Mouse (Mus musculus): ENCODE results near the gene Ifrd2.

GRCm38 (mm10) chr9:107542352-107542686 is 45.1 kb upstream of the Ifrd2 start:
- TF ChIP-seq CTCF (IDR thresholded peaks at IDR 0.05; ENCODE audit: low read depth, low read length) (no peak), GATA2 (IDR thresholded peaks at IDR 0.05; ENCODE audit: borderline replicate concordance, low read depth, low read length) (no peak), TAL1 (conservative IDR thresholded peaks at IDR 0.05; ENCODE audit: low read depth, low read length) (no peak), GATA1 (IDR thresholded peaks at IDR 0.05; ENCODE audit: borderline replicate concordance, low read length) (no peak), POLR2AphosphoS5 (IDR thresholded peaks at IDR 0.05; ENCODE audit: insufficient replicate concordance, low read depth, low read length) (no peak)

Measured in G1E (cell line).